Mouse (Mus musculus) WW6 (cell line): ENCODE data around the gene Arhgap42.

ENCODE experiments used
- DNase-seq: peaks from one replicate; pipeline ENCODE4 v3.0.0-alpha.2; 2013; ENCODE audit warnings: low read depth, low spot score

The Arhgap42 gene

GRCm38 (mm10) chr9:9210464-9210863 lies 28.4 kb downstream of the Arhgap42 start:
- DNase-seq = no peak

GRCm38 (mm10) chr9:9208205-9208604 lies 30.7 kb downstream of the Arhgap42 start:
- no peak for DNase-seq

- DNase-seq = no peak
Observed at GRCm38 (mm10) chr9:9207251-9207650, 31.6 kb downstream of the Arhgap42 start.

GRCm38 (mm10) chr9:9200827-9201388 lies 38.0 kb downstream of the Arhgap42 start:
- no peak for DNase-seq

GRCm38 (mm10) chr9:9199170-9199841 lies 39.6 kb downstream of the Arhgap42 start:
- no peak for DNase-seq

- DNase-seq = no peak
Observed at GRCm38 (mm10) chr9:9198645-9199044, 40.3 kb downstream of the Arhgap42 start.

GRCm38 (mm10) chr9:9196046-9196445 lies 42.9 kb downstream of the Arhgap42 start:
- no peak for DNase-seq

- DNase-seq = no peak
Observed at GRCm38 (mm10) chr9:9194496-9194895, 44.4 kb downstream of the Arhgap42 start.

- DNase-seq = no peak
Observed at GRCm38 (mm10) chr9:9192716-9193115, 46.2 kb downstream of the Arhgap42 start.

- no peak for DNase-seq
Observed at GRCm38 (mm10) chr9:9190835-9191234, 48.1 kb downstream of the Arhgap42 start.

GRCm38 (mm10) chr9:9188167-9188566 lies 50.7 kb downstream of the Arhgap42 start:
- DNase-seq = no peak

- no peak for DNase-seq
Observed at GRCm38 (mm10) chr9:9177745-9178144, 61.2 kb downstream of the Arhgap42 start.

GRCm38 (mm10) chr9:9174924-9175323 lies 64.0 kb downstream of the Arhgap42 start:
- DNase-seq = no peak

- no peak for DNase-seq
Observed at GRCm38 (mm10) chr9:9174206-9174605, 64.7 kb downstream of the Arhgap42 start.

GRCm38 (mm10) chr9:9173091-9173490 lies 65.8 kb downstream of the Arhgap42 start:
- DNase-seq = no peak

GRCm38 (mm10) chr9:9171146-9171816 lies 67.6 kb downstream of the Arhgap42 start:
- DNase-seq = no peak

GRCm38 (mm10) chr9:9165641-9166063 lies 73.2 kb downstream of the Arhgap42 start:
- DNase-seq = no peak

GRCm38 (mm10) chr9:9160736-9161135 lies 78.2 kb downstream of the Arhgap42 start:
- peak; percentile 7 for DNase-seq

GRCm38 (mm10) chr9:9158241-9158640 lies 80.7 kb downstream of the Arhgap42 start:
- no peak for DNase-seq

- no peak for DNase-seq
Observed at GRCm38 (mm10) chr9:9157425-9157824, 81.5 kb downstream of the Arhgap42 start.

GRCm38 (mm10) chr9:9154636-9155035 lies 84.3 kb downstream of the Arhgap42 start:
- DNase-seq = no peak

GRCm38 (mm10) chr9:9144301-9145121 lies 94.4 kb downstream of the Arhgap42 start:
- DNase-seq = no peak
